Mouse (Mus musculus) kidney, adult 11 months (tissue): ENCODE data around the gene Fmo6.

ENCODE experiments used
- DNase-seq: peaks from one replicate; pipeline ENCODE4 v3.0.0; 2022

Fmo6 gene

GRCm38 (mm10) chr1:162937415-162937814, at the start of gene Fmo6:
TSS of gene Fmo6 (minus strand) at chr1:162937515.
- no peak for DNase-seq

GRCm38 (mm10) chr1:162986777-162987176, 49.5 kb upstream of the Fmo6 start:
- no peak for DNase-seq

- no peak for DNase-seq
These were observed 48.9 kb upstream of the Fmo6 start for GRCm38 (mm10) chr1:162986121-162986748.

- no peak for DNase-seq
These were observed 47.1 kb upstream of the Fmo6 start, which contains the start of gene Fmo3 for GRCm38 (mm10) chr1:162984428-162984827. TSS of gene Fmo3 (minus strand) at chr1:162984528.

GRCm38 (mm10) chr1:162963556-162963955, 26.2 kb upstream of the Fmo6 start:
- no peak for DNase-seq

GRCm38 (mm10) chr1:162957422-162957821, 20.1 kb upstream of the Fmo6 start:
- no peak for DNase-seq

GRCm38 (mm10) chr1:162953079-162953478, 15.8 kb upstream of the Fmo6 start:
- no peak for DNase-seq

- DNase-seq: no peak
These were observed 12.4 kb upstream of the Fmo6 start for GRCm38 (mm10) chr1:162949763-162950162.

- DNase-seq: no peak
These were observed 10.6 kb upstream of the Fmo6 start for GRCm38 (mm10) chr1:162947934-162948333.

- no peak for DNase-seq
These were observed 9.7 kb upstream of the Fmo6 start for GRCm38 (mm10) chr1:162946837-162947558.

- no peak for DNase-seq
These were observed 6.4 kb upstream of the Fmo6 start for GRCm38 (mm10) chr1:162943700-162944099.

- DNase-seq: peak; percentile 28
These were observed 1.5 kb upstream of the Fmo6 start for GRCm38 (mm10) chr1:162938696-162939351.

- DNase-seq: no peak
These were observed 818 bp upstream of the Fmo6 start for GRCm38 (mm10) chr1:162937970-162938695.

GRCm38 (mm10) chr1:162934374-162935012, 2.8 kb downstream of the Fmo6 start:
- no peak for DNase-seq

GRCm38 (mm10) chr1:162932386-162932785, 4.9 kb downstream of the Fmo6 start:
- peak; percentile 10 for DNase-seq

- no peak for DNase-seq
These were observed 5.4 kb downstream of the Fmo6 start for GRCm38 (mm10) chr1:162931880-162932279.

- no peak for DNase-seq
These were observed 5.9 kb downstream of the Fmo6 start for GRCm38 (mm10) chr1:162931310-162931875.

- DNase-seq: no peak
These were observed 6.7 kb downstream of the Fmo6 start for GRCm38 (mm10) chr1:162930631-162931030.

GRCm38 (mm10) chr1:162929146-162929545, 8.2 kb downstream of the Fmo6 start:
- DNase-seq: no peak

GRCm38 (mm10) chr1:162925121-162925520, 12.2 kb downstream of the Fmo6 start:
- no peak for DNase-seq

- DNase-seq: no peak
These were observed 20.7 kb downstream of the Fmo6 start for GRCm38 (mm10) chr1:162916661-162917060.

GRCm38 (mm10) chr1:162914932-162915556, 22.3 kb downstream of the Fmo6 start:
- DNase-seq: no peak
